Mouse (Mus musculus): ENCODE measurements around the gene Thsd4. TPM values are rescaled to one million over a fixed set of nuclear protein-coding genes. Genes with fewer than 3 reads are reported as not detected.
"Not testable (repeated sequence)": the region's sequence is repeated elsewhere in the genome, so short reads cannot be mapped to it uniquely, and the experiment has no call there.

Gene Thsd4
- polyA plus RNA-seq, 1 experiment from 2014 or later: 5.6 TPM

DNA sequence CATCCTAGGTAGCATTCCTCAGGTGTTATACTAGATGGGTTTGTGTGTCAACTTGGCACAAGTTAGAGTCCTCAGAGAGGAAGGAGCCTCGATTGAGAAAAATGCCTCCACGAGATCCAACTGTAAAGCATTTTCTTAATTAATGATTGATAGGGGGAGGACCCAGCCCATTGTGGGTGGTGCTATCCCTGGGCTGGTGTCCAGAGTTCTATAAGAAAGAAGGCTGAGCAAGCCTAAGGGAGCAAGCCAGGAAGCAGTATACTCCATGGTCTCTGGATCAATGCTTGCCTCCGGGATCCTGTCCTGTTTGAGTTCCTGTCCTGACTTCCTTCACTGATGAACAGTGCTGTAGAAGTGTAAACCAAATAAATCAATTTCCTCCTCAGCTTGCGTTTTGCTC is 247.3 kb downstream of the Thsd4 start:
- H3K4me1 ChIP-seq (ENCODE audit: control insufficient read depth, insufficient read depth, low read length): peaks cover 17% of the 10 kb centered on the region; the same call in 1 of the 2 replicates
- DNase-seq (no peak), ATAC-seq (ENCODE audit: low FRiP score, low TSS enrichment) (no peak)
- no peak overlapping the region for H3K9ac ChIP-seq (replicated peaks; ENCODE audit: low read length)
- no peaks in the 10 kb centered on the region for H3K9me3 ChIP-seq (ENCODE audit: control insufficient read depth, low read length)
- no peak overlapping the region for H3K27ac ChIP-seq (replicated peaks; ENCODE audit: low read depth, low read length)
- no peaks in the 10 kb centered on the region for H3K27me3 ChIP-seq (ENCODE audit: control insufficient read depth, insufficient read depth, low read length)
- H3K36me3 ChIP-seq (ENCODE audit: control insufficient read depth, insufficient read depth, low read length): no peaks in the 10 kb centered on the region
- no peak overlapping the region for H3K4me3 ChIP-seq (replicated peaks; ENCODE audit: low read depth, low read length)
- no peak overlapping the region for H3K4me2 ChIP-seq (ENCODE audit: low read length)
- 89% methylated on average over 4 of the region's 4 CpGs for WGBS

DNA sequence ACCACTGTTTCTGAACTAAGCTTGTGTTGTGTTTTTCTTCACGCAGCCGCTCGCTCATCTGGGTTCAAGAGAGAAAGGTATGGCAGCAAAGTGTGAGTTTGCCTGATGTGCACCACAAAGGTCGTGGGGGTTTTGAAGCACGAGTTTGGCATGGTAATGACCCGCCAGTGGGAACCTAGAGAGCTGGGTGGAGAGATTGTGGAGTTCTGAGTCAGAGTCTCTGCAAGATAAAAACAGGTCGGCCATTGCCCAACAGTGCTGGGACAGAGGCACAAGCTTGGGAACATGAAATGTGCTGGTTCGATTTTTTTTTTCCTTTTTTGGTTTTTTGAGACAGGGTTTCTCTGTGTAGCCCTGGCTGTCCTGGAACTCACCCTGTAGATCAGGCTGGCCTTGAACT is 249.5 kb downstream of the Thsd4 start:
- H3K4me1 ChIP-seq (ENCODE audit: control insufficient read depth, insufficient read depth, low read length): peaks cover 20% of the 10 kb centered on the region
- not testable (repeated sequence) for H3K9ac ChIP-seq (replicated peaks; ENCODE audit: low read length); H3K4me2 ChIP-seq (ENCODE audit: low read length); H3K36me3 ChIP-seq (ENCODE audit: control insufficient read depth, insufficient read depth, low read length); H3K27me3 ChIP-seq (ENCODE audit: control insufficient read depth, insufficient read depth, low read length); ATAC-seq (ENCODE audit: low FRiP score, low TSS enrichment); DNase-seq; H3K9me3 ChIP-seq (ENCODE audit: control insufficient read depth, low read length); H3K27ac ChIP-seq (replicated peaks; ENCODE audit: low read depth, low read length); H3K4me3 ChIP-seq (replicated peaks; ENCODE audit: low read depth, low read length)
- WGBS: 85% methylated on average over 8 of the region's 8 CpGs

DNA sequence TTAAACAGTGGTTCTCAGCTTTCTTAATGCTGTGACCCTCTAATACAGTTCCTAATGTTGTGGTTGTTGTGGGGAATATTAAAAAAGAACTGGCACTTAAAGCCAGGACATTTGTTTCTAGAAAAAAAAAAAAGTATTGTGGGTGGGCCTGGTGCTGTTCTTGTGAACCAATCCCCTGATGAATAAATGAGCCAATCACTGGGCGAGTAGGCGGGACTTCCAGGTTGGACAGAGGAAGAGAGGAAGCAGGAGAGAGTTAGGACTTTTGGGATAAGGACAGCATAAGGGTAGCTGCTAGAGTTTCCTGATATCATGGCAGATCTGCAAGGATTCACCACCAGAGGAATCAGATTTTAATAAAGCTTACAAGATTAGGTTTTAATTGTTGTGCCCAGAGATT is 249.9 kb downstream of the Thsd4 start:
- H3K36me3 ChIP-seq (ENCODE audit: control insufficient read depth, insufficient read depth, low read length): no peaks in the 10 kb centered on the region
- no peaks in the 10 kb centered on the region for H3K9me3 ChIP-seq (ENCODE audit: control insufficient read depth, low read length)
- ATAC-seq (ENCODE audit: low FRiP score, low TSS enrichment): no peak
- H3K27ac ChIP-seq (replicated peaks; ENCODE audit: low read depth, low read length): no peak overlapping the region
- no peak overlapping the region for H3K9ac ChIP-seq (replicated peaks; ENCODE audit: low read length)
- no peaks in the 10 kb centered on the region for H3K27me3 ChIP-seq (ENCODE audit: control insufficient read depth, insufficient read depth, low read length)
- no peak overlapping the region for H3K4me2 ChIP-seq (ENCODE audit: low read length)
- DNase-seq: no peak
- 93% methylated on average over 2 of the region's 2 CpGs for WGBS
- H3K4me1 ChIP-seq (ENCODE audit: control insufficient read depth, insufficient read depth, low read length): peaks cover 24% of the 10 kb centered on the region
- no peak overlapping the region for H3K4me3 ChIP-seq (replicated peaks; ENCODE audit: low read depth, low read length)

DNA sequence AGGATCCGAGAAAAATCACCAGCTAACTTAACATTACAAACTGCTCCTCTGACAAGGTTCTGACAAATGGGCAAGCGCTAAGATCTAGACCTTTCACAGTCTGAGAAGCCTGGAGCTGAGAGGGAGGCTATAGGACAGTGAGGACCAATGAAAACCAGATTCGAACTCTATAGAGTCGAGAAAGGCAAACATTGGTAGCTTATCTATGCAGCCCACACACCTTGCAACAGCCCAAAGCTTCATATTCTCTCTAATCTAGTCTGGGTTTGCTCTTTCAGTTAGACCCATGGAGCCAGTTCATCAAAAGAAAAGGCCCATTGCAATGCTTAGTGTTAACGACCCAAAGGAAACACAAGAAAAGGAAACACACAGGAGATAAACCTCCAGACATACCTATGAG is 252.0 kb downstream of the Thsd4 start:
- H3K9me3 ChIP-seq (ENCODE audit: control insufficient read depth, low read length): no peaks in the 10 kb centered on the region
- no peak for DNase-seq
- no peak overlapping the region for H3K4me3 ChIP-seq (replicated peaks; ENCODE audit: low read depth, low read length)
- H3K36me3 ChIP-seq (ENCODE audit: control insufficient read depth, insufficient read depth, low read length): no peaks in the 10 kb centered on the region
- H3K4me2 ChIP-seq (ENCODE audit: low read length): no peak overlapping the region
- H3K27ac ChIP-seq (replicated peaks; ENCODE audit: low read depth, low read length): no peak overlapping the region
- peaks cover 21% of the 10 kb centered on the region for H3K4me1 ChIP-seq (ENCODE audit: control insufficient read depth, insufficient read depth, low read length)
- H3K9ac ChIP-seq (replicated peaks; ENCODE audit: low read length): no peak overlapping the region
- no peak for ATAC-seq (ENCODE audit: low FRiP score, low TSS enrichment)
- no peaks in the 10 kb centered on the region for H3K27me3 ChIP-seq (ENCODE audit: control insufficient read depth, insufficient read depth, low read length)
- WGBS: 92% methylated on average over 5 of the region's 5 CpGs

DNA sequence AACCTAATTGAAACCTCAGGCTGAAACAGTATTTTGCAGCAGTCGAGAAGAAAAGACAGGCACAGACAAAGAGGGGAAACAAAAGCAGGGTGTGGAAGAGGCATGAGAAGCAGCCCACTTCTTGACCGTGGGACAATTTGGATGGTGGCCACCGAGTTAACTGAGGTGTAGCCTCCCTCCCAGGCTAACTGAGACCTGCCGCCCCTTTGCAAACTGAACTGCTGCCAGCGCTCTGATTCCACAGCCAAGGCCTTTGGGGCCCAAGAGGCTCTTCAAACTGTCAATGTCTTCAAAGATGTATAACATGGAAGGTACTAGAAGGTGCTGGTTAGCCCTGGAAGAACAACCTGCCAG is 254.6 kb downstream of the Thsd4 start:
- ATAC-seq (ENCODE audit: low FRiP score, low TSS enrichment) (peak; percentile 62), DNase-seq (no peak)
- Histone ChIP-seq H3K36me3 (ENCODE audit: control insufficient read depth, insufficient read depth, low read length) (no peaks in the 10 kb centered on the region), H3K27ac (replicated peaks; ENCODE audit: low read depth, low read length) (peak overlapping the region; percentile 65), H3K4me1 (ENCODE audit: control insufficient read depth, insufficient read depth, low read length) (peaks cover 16% of the 10 kb centered on the region), H3K9ac (replicated peaks; ENCODE audit: low read length) (no peak overlapping the region), H3K9me3 (ENCODE audit: control insufficient read depth, low read length) (no peaks in the 10 kb centered on the region), H3K27me3 (ENCODE audit: control insufficient read depth, insufficient read depth, low read length) (no peaks in the 10 kb centered on the region), H3K4me2 (ENCODE audit: low read length) (no peak overlapping the region), H3K4me3 (replicated peaks; ENCODE audit: low read depth, low read length) (no peak overlapping the region)
- 8% methylated on average over 5 of the region's 5 CpGs for WGBS

DNA sequence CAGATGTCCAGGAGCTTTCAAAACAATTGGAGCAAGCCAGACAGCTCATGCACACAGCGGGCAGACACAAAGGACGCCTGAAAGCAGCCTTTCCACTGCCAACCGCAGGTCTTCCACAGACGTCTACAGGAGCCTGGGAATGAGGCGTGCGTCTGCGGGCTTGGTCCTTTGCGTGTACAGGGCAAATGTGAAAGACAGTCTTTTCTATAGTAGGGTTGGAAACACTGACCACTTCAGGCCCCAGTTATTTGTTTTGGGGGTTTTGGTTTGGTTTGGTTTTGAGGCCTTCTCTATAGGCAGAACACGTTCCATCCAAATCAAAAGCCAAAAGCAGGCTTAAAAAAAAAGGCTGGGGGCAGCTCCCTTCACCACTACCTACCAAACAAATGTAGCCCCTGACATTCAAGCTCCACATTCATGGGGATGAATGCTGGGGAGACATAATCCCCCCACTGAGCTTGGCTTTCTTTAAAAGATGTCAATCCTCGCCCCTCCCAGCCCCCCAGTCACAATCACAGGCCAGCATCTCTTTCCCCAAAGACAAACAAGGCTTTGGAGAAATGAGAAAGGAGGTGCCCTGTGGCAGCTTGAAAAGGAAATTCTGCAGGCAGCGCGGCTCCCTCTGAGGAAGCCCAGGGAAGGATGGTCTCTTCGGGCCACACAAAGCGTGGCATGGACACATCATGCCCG is 255.1 kb downstream of the Thsd4 start:
- no peak overlapping the region for H3K4me3 ChIP-seq (replicated peaks; ENCODE audit: low read depth, low read length)
- peaks cover 16% of the 10 kb centered on the region for H3K4me1 ChIP-seq (ENCODE audit: control insufficient read depth, insufficient read depth, low read length)
- DNase-seq: peak; percentile 76
- no peaks in the 10 kb centered on the region for H3K27me3 ChIP-seq (ENCODE audit: control insufficient read depth, insufficient read depth, low read length)
- peak overlapping the region; percentile 65 for H3K27ac ChIP-seq (replicated peaks; ENCODE audit: low read depth, low read length)
- 7% methylated on average over 15 of the region's 15 CpGs for WGBS
- H3K36me3 ChIP-seq (ENCODE audit: control insufficient read depth, insufficient read depth, low read length): no peaks in the 10 kb centered on the region
- H3K4me2 ChIP-seq (ENCODE audit: low read length): no peak overlapping the region
- ATAC-seq (ENCODE audit: low FRiP score, low TSS enrichment): peak; percentile 75
- no peak overlapping the region for H3K9ac ChIP-seq (replicated peaks; ENCODE audit: low read length)
- H3K9me3 ChIP-seq (ENCODE audit: control insufficient read depth, low read length): no peaks in the 10 kb centered on the region

DNA sequence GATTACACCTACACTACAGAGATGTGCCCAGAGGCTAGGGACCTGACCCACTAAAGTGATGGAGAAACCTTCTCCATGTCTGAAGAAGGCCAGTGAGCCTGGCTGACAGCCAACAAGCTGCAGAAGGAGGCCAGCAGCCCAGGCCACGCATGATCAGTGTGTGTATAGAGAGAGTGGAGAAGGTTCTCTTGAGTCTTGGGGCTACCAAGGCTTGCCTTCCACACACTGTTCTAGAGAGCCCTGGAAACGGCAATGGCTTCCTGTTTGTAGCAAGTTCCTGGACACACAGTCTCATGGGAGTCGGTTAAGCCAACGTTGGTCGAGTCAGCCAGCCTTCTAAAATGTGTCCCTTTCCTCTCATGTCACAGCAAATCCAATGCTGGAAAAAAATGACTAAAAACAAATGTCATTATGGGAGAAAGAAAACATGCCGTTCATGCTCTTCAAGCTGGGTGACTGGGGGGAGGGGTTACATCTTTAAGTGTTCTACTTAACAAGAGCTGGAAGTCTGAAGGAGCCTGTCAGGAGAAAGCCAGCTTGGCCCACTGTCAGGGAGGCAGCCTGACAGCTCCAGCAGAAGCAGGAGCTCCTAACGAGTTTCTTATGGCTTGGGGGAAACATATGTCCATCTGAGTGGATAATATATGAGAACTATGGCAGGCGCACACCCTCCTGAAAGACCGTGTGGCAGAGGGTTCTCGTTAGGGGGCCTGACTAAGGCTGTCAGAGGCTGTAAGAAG is 257.1 kb downstream of the Thsd4 start:
- no peak overlapping the region for H3K4me3 ChIP-seq (replicated peaks; ENCODE audit: low read depth, low read length)
- no peak for ATAC-seq (ENCODE audit: low FRiP score, low TSS enrichment)
- H3K27me3 ChIP-seq (ENCODE audit: control insufficient read depth, insufficient read depth, low read length): no peaks in the 10 kb centered on the region
- H3K36me3 ChIP-seq (ENCODE audit: control insufficient read depth, insufficient read depth, low read length): no peaks in the 10 kb centered on the region
- peaks cover 16% of the 10 kb centered on the region for H3K4me1 ChIP-seq (ENCODE audit: control insufficient read depth, insufficient read depth, low read length)
- DNase-seq: no peak
- WGBS: 61% methylated on average over 10 of the region's 10 CpGs
- H3K9me3 ChIP-seq (ENCODE audit: control insufficient read depth, low read length): no peaks in the 10 kb centered on the region
- no peak overlapping the region for H3K4me2 ChIP-seq (ENCODE audit: low read length)
- H3K9ac ChIP-seq (replicated peaks; ENCODE audit: low read length): no peak overlapping the region
- no peak overlapping the region for H3K27ac ChIP-seq (replicated peaks; ENCODE audit: low read depth, low read length)

DNA sequence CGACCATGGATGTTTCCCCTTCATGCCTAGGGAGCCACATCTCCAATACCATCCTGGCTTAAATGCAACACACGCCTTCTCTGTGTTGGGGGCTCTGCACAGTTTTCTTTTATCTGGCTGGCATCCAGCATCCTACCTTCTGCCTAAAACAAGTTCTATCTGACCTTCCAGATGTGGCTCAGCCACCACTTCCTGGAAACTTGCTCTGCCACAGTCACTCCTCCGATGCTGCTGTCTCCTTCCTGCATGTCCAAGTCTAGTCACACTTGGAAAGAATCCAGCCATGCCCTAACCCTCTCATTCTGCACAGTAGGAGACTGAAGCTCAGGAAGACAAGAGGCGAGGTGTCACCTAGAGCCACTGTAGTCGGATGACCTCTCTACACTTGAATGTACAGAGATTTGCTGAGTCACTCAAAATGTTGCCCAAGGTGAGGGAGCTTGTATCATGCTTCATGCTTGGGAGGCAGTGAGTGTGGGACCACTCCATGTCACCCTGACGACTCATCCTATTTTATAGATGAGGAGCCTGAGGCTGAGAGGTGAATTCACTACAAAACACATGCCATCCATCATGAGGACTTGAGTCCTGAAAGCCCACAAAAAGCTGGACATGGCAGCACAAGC is 259.2 kb downstream of the Thsd4 start:
- Histone ChIP-seq H3K36me3 (ENCODE audit: control insufficient read depth, insufficient read depth, low read length) (no peaks in the 10 kb centered on the region), H3K27ac (replicated peaks; ENCODE audit: low read depth, low read length) (no peak overlapping the region), H3K9ac (replicated peaks; ENCODE audit: low read length) (no peak overlapping the region), H3K4me3 (replicated peaks; ENCODE audit: low read depth, low read length) (no peak overlapping the region), H3K4me1 (ENCODE audit: control insufficient read depth, insufficient read depth, low read length) (peaks cover 16% of the 10 kb centered on the region), H3K4me2 (ENCODE audit: low read length) (no peak overlapping the region), H3K9me3 (ENCODE audit: control insufficient read depth, low read length) (no peaks in the 10 kb centered on the region), H3K27me3 (ENCODE audit: control insufficient read depth, insufficient read depth, low read length) (no peaks in the 10 kb centered on the region)
- no peak for DNase-seq
- no peak for ATAC-seq (ENCODE audit: low FRiP score, low TSS enrichment)
- WGBS: 83% methylated on average over 6 of the region's 6 CpGs

Measured in midbrain, embryonic 14.5 days (tissue).